ENCODE assay signal across 8 mouse cellular contexts in the genomic region with DNA sequence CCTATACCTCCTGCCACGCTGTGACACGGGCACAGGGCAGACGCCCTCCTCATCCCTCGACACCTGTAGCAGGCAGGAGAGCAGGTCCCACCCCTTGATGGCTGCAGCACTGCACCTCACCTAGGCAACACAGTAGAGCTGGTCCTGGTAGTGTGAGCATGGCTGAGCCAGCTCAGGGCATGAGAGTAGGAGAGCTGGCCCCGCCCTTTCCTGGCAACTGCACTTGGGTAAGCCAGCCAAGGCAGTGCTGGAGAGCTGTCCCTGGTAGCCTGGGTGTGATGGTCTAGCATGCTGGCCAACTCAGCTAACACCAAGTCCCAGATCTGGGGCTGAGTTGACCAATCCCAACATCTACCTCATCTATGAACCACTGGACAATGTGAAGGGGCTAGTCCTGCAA. TPM values are rescaled to one million over a fixed set of nuclear protein-coding genes. Genes with fewer than 3 reads are reported as not detected.
DNase-seq lines count a peak whose midpoint lies in the region; ATAC-seq lines count a peak whose summit lies in the region.

No protein-coding gene starts in this region.

- DNase-seq in hindbrain, embryonic 11.5 days (ENCODE audit: low spot score) = no peak
- DNase-seq in R1 (ENCODE audit: low read depth, low spot score) = peak; percentile 16
- peak; percentile 25 for DNase-seq in heart, adult 8-10 months (ENCODE audit: low spot score)
- DNase-seq in hindbrain, embryonic 14.5 days (ENCODE audit: low spot score) = no peak
- DNase-seq in T-cell, adult 2 months (ENCODE audit: low spot score) = no peak
- DNase-seq in ovary, postnatal 14 days (ENCODE audit: low spot score) = no peak

- no peaks in the 10 kb centered on the region for H3K36me3 ChIP-seq in hindbrain, embryonic 11.5 days (ENCODE audit: control insufficient read depth, insufficient read depth, low read length)
- H3K36me3 ChIP-seq in hindbrain, embryonic 12.5 days = no peaks in the 10 kb centered on the region
- H3K36me3 ChIP-seq in liver, embryonic 16.5 days (ENCODE audit: control insufficient read depth, insufficient read depth) = no peaks in the 10 kb centered on the region
- no peaks in the 10 kb centered on the region for H3K36me3 ChIP-seq in hindbrain, embryonic 14.5 days (replicated peaks; ENCODE audit: control insufficient read depth, insufficient read depth)

- H3K4me3 ChIP-seq in hindbrain, embryonic 11.5 days (ENCODE audit: low read depth, low read length) = no peak overlapping the region
- H3K4me3 ChIP-seq in hindbrain, embryonic 12.5 days = no peak overlapping the region
- H3K4me3 ChIP-seq in liver, embryonic 16.5 days (ENCODE audit: low read depth, low read length) = no peak overlapping the region
- H3K4me3 ChIP-seq in hindbrain, embryonic 14.5 days (replicated peaks; ENCODE audit: low read length) = no peak overlapping the region

- ATAC-seq in hindbrain, embryonic 11.5 days (ENCODE audit: low FRiP score) = 0 out of 2 replicates have a peak, but pooled peaks have one; percentile 49
- ATAC-seq in hindbrain, embryonic 12.5 days (ENCODE audit: low FRiP score) = no peak; the same call in 1 of the 2 replicates
- 0 out of 2 replicates have a peak, but pooled peaks have one; percentile 32 for ATAC-seq in liver, embryonic 16.5 days (ENCODE audit: low read depth)
- no peak for ATAC-seq in hindbrain, embryonic 14.5 days (ENCODE audit: low FRiP score)

- no peak overlapping the region for H3K9ac ChIP-seq in hindbrain, embryonic 11.5 days (ENCODE audit: low read depth, low read length)
- no peak overlapping the region for H3K9ac ChIP-seq in hindbrain, embryonic 12.5 days
- no peak overlapping the region for H3K9ac ChIP-seq in liver, embryonic 16.5 days (ENCODE audit: low read depth, low read length)
- H3K9ac ChIP-seq in hindbrain, embryonic 14.5 days = no peak overlapping the region

- H3K4me2 ChIP-seq in hindbrain, embryonic 11.5 days (replicated peaks; ENCODE audit: low read depth, low read length) = no peak overlapping the region
- no peak overlapping the region for H3K4me2 ChIP-seq in hindbrain, embryonic 12.5 days (replicated peaks)
- H3K4me2 ChIP-seq in liver, embryonic 16.5 days (ENCODE audit: low read depth, low read length) = no peak overlapping the region
- no peak overlapping the region for H3K4me2 ChIP-seq in hindbrain, embryonic 14.5 days (replicated peaks)

- H3K27ac ChIP-seq in hindbrain, embryonic 11.5 days (ENCODE audit: low read depth, low read length) = no peak overlapping the region
- H3K27ac ChIP-seq in hindbrain, embryonic 12.5 days = no peak overlapping the region
- H3K27ac ChIP-seq in liver, embryonic 16.5 days (ENCODE audit: low read length) = no peak overlapping the region
- H3K27ac ChIP-seq in hindbrain, embryonic 14.5 days = no peak overlapping the region

- 95% methylated on average over 5 of the region's 5 CpGs for WGBS in hindbrain, embryonic 11.5 days
- WGBS in hindbrain, embryonic 12.5 days = 89% methylated on average over 5 of the region's 5 CpGs
- WGBS in liver, embryonic 16.5 days (ENCODE audit: insufficient replicate concordance) = 90% methylated on average over 5 of the region's 5 CpGs
- 96% methylated on average over 5 of the region's 5 CpGs for WGBS in hindbrain, embryonic 14.5 days

- no peaks in the 10 kb centered on the region for H3K4me1 ChIP-seq in hindbrain, embryonic 11.5 days (replicated peaks; ENCODE audit: control insufficient read depth, insufficient read depth, low read length)
- no peaks in the 10 kb centered on the region for H3K4me1 ChIP-seq in hindbrain, embryonic 12.5 days
- H3K4me1 ChIP-seq in liver, embryonic 16.5 days (ENCODE audit: control insufficient read depth, low read depth, low read length) = no peaks in the 10 kb centered on the region
- H3K4me1 ChIP-seq in hindbrain, embryonic 14.5 days (replicated peaks; ENCODE audit: control insufficient read depth, insufficient read depth, low read length) = no peaks in the 10 kb centered on the region

- H3K9me3 ChIP-seq in hindbrain, embryonic 11.5 days (ENCODE audit: control insufficient read depth, low read length) = no peaks in the 10 kb centered on the region
- H3K9me3 ChIP-seq in hindbrain, embryonic 12.5 days (replicated peaks) = no peaks in the 10 kb centered on the region
- H3K9me3 ChIP-seq in liver, embryonic 16.5 days (replicated peaks; ENCODE audit: control insufficient read depth, low read length) = no peaks in the 10 kb centered on the region
- H3K9me3 ChIP-seq in hindbrain, embryonic 14.5 days (ENCODE audit: control insufficient read depth, low read length) = no peaks in the 10 kb centered on the region

- no peaks in the 10 kb centered on the region for H3K27me3 ChIP-seq in hindbrain, embryonic 11.5 days (ENCODE audit: control insufficient read depth, insufficient read depth, low read length)
- H3K27me3 ChIP-seq in hindbrain, embryonic 12.5 days = no peaks in the 10 kb centered on the region
- H3K27me3 ChIP-seq in liver, embryonic 16.5 days (ENCODE audit: control insufficient read depth, insufficient read depth, low read depth, low read length) = no peaks in the 10 kb centered on the region
- no peaks in the 10 kb centered on the region for H3K27me3 ChIP-seq in hindbrain, embryonic 14.5 days (ENCODE audit: control insufficient read depth, insufficient read depth, low read length)

RNA-seq across cellular contexts. Expression of gene Tbc1d5, which starts 19.9 kb away (rescaled TPM):
- 9.6 and 10.8 TPM in 2 replicates for polyA plus RNA-seq in hindbrain, embryonic 11.5 days (2014; fragmentation: Nextera tagmentation; extraction: Ambion mirVana)
- polyA plus RNA-seq in hindbrain, embryonic 12.5 days (2016; fragmentation: Nextera tagmentation; extraction: Ambion mirVana) = 10.5 and 11.7 TPM in 2 replicates
- 10 to 100 TPM; 17.5 to 20.4 (median 18.5) TPM for total RNA-seq in heart, adult 8-10 months (2022)
- 3.9 and 4.3 TPM in 2 replicates for polyA plus RNA-seq in liver, embryonic 16.5 days (2015; fragmentation: Nextera tagmentation; extraction: Ambion mirVana)
- polyA plus RNA-seq in hindbrain, embryonic 14.5 days (2014; fragmentation: Nextera tagmentation; extraction: Ambion mirVana) = 8.5 and 9.2 TPM in 2 replicates

Comparison
In these comparisons a context has a peak if more than half of its experiments do, and no peak if none do; other contexts are left out.
1. ATAC-seq: peak in hindbrain, embryonic 11.5 days (single experiment) and liver, embryonic 16.5 days (single experiment); none in hindbrain, embryonic 12.5 days (single experiment) and hindbrain, embryonic 14.5 days (single experiment).
2. DNase-seq: peak in R1 (single experiment) and heart, adult 8-10 months (single experiment); none in hindbrain, embryonic 11.5 days (single experiment), hindbrain, embryonic 14.5 days (single experiment), T-cell, adult 2 months (single experiment) and ovary, postnatal 14 days (single experiment).